Mouse (Mus musculus): ENCODE measurements around the gene Zfp988.
"Not testable (repeated sequence)": the region's sequence is repeated elsewhere in the genome, so short reads cannot be mapped to it uniquely, and the experiment has no call there.

GRCm38 (mm10) chr4:147305436-147305835 lies at the start of gene Zfp988:
- not testable (repeated sequence) for TF ChIP-seq CTCF (conservative IDR thresholded peaks at IDR 0.05; ENCODE audit: low read length); POU5F1 (IDR thresholded peaks at IDR 0.05; ENCODE audit: borderline replicate concordance, low read length); NANOG (IDR thresholded peaks at IDR 0.05; ENCODE audit: borderline replicate concordance, low read length)
